Mouse (Mus musculus): ENCODE data around the gene Mamdc4. TPM values are rescaled to one million over a fixed set of nuclear protein-coding genes. Genes with fewer than 3 reads are reported as not detected.

Gene Mamdc4
- 1.3 and 2.3 TPM in 2 replicates for polyA plus RNA-seq (2012; rRNA removed)

DNA sequence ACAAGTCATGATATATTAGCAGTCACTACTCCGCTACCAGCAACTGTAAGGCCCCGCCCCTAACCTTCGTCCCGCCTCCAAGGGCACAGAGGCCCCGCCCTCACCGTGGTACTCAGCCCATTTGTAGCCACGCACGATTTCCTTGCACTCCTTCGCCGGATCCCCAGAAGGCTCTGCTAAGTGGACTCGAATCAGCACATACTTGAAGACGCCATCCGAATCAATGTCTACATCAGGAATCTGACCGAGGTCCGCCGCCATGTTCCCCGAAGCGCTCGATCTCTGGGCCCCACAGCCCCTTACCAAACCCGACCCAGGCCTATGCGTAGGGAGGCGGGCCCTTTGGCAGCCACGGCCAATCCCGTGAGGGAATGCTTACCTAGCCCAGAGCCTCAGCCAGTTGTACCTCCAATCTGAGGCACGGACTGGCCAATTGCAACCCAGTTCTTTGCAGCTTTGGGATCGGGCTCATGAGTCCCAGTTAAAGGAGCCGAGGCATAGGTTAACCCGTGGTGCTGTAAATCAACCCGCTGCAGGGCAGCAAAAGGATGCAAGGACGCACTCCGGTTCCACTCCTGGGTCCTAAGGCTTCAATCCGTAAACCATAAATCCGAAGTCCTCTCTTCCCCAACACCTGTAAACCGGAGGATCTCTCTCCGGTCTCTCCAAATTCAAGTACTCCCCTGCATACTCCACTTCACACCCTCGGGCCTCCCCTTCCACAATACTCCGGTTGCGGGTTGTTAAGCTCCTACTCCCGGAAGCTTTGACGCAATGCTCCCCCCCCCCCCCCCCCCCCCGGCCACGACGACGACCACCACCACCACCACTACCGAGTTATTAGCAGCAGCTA is at the start of gene Mamdc4, which contains the start of gene Phpt1:
Gene Mamdc4 (minus strand): TSS at position 267 of the 853 bp plus-strand sequence.
Gene Phpt1 (minus strand): TSS at position 646 of the 853 bp plus-strand sequence.
- DNase-seq = peak; percentile 99
- peaks cover 5% of the 10 kb centered on the region for H3K4me1 ChIP-seq (ENCODE audit: control insufficient read depth, insufficient read depth, low read length)
- no peak for TF ChIP-seq CTCF (conservative IDR thresholded peaks at IDR 0.05; ENCODE audit: insufficient read depth, insufficient read length, low read depth, low read length)
- peak; percentile 41 for TF ChIP-seq POLR2A (IDR thresholded peaks at IDR 0.05; ENCODE audit: low read depth, low read length)
- under 1% methylated on average over 45 of the region's 45 CpGs for WGBS
- H3K27ac ChIP-seq (ENCODE audit: insufficient read depth, low read depth, low read length) = peak within 1 kb of the TSS; percentile 88
- H3K36me3 ChIP-seq (ENCODE audit: control insufficient read depth, insufficient read depth, low read length) = no peaks in the 10 kb centered on the region
- peak within 1 kb of the TSS; percentile 68 for H3K4me3 ChIP-seq (ENCODE audit: insufficient read depth, low read depth, low read length)
- H3K27me3 ChIP-seq (replicated peaks; ENCODE audit: control insufficient read depth, insufficient read depth, low read length) = peaks cover 10% of the 10 kb centered on the region

DNA sequence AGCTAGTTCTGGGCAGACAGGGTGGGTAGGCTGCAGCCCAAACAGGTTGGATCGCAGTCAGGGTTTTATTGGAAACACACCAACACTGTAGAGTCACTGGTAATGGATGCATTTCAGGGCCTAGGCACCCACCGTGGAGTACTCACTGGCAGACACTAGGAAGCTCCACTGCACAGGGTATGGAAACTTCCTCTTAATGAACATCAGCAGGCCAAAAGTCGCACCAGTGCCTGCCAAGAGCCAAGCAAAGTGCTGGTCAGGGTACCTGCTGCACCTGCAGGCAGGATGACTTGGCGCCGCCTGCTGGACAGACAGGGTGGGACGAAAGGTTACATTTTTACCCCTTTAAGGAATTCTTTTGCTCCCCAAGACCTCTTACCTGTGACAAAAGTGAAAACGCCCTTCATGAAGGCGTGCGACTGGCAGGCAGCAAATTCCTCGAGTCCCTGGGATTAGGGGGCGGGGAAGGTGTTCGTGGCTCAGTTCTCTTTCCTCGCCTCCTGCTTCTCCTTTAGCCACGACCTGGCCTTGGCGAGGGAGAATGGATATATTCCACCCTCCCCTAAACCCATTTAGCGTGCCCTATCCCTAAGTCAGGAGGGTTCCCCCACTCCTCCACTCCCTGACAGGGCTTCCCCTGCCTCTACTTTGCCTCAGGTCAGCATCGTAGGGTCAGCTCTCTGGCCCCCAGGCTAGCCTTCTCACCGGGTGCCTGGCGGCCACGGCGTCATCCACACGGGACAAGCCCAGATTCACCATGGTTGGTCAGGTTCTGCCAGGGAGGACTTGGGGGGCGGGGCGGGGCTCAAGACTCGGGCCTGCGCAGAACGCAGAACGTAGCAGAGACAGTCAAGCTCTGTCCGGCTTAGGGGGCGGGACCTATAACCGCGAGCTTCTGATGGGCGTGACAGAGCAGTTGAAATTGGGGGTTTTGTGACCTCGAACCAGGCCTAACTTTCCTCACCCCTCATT is 46.9 kb upstream of the Mamdc4 start, which contains the start of gene Tmem141:
Gene Tmem141 (minus strand): TSS at position 777 of the 972 bp plus-strand sequence.
- Histone ChIP-seq H3K4me3 (ENCODE audit: insufficient read depth, low read depth, low read length) (peak within 1 kb of the TSS; percentile 90), H3K27me3 (replicated peaks; ENCODE audit: control insufficient read depth, insufficient read depth, low read length) (no peaks in the 10 kb centered on the region), H3K27ac (ENCODE audit: insufficient read depth, low read depth, low read length) (peak within 1 kb of the TSS; percentile 85), H3K4me1 (ENCODE audit: control insufficient read depth, insufficient read depth, low read length) (peaks cover 8% of the 10 kb centered on the region), H3K36me3 (ENCODE audit: control insufficient read depth, insufficient read depth, low read length) (no peaks in the 10 kb centered on the region)
- DNase-seq = peak; percentile 96
- TF ChIP-seq CTCF (conservative IDR thresholded peaks at IDR 0.05; ENCODE audit: insufficient read depth, insufficient read length, low read depth, low read length) = peak; percentile 76
- TF ChIP-seq POLR2A (IDR thresholded peaks at IDR 0.05; ENCODE audit: low read depth, low read length) = no peak
- WGBS = 6% methylated on average over 34 of the region's 34 CpGs

GRCm38 (mm10) chr2:25620852-25621228 is 46.2 kb upstream of the Mamdc4 start:
- TF ChIP-seq POLR2A (IDR thresholded peaks at IDR 0.05; ENCODE audit: low read depth, low read length) (no peak), CTCF (conservative IDR thresholded peaks at IDR 0.05; ENCODE audit: insufficient read depth, insufficient read length, low read depth, low read length) (no peak)
- no peak overlapping the region for H3K27ac ChIP-seq (ENCODE audit: insufficient read depth, low read depth, low read length)
- no peaks in the 10 kb centered on the region for H3K36me3 ChIP-seq (ENCODE audit: control insufficient read depth, insufficient read depth, low read length)
- H3K4me3 ChIP-seq (ENCODE audit: insufficient read depth, low read depth, low read length) = no peak overlapping the region
- H3K4me1 ChIP-seq (ENCODE audit: control insufficient read depth, insufficient read depth, low read length) = peaks cover 8% of the 10 kb centered on the region
- H3K27me3 ChIP-seq (replicated peaks; ENCODE audit: control insufficient read depth, insufficient read depth, low read length) = no peaks in the 10 kb centered on the region
- DNase-seq = no peak
- WGBS = 79% methylated on average over 4 of the region's 4 CpGs

GRCm38 (mm10) chr2:25620386-25620785 is 45.7 kb upstream of the Mamdc4 start:
- WGBS = 79% methylated on average over 6 of the region's 6 CpGs

GRCm38 (mm10) chr2:25617578-25617977 is 42.9 kb upstream of the Mamdc4 start, which contains the start of gene Ccdc183:
Gene Ccdc183, minus strand, starts transcription at chr2:25617678.
- no peaks in the 10 kb centered on the region for H3K36me3 ChIP-seq (ENCODE audit: control insufficient read depth, insufficient read depth, low read length)
- no peak for TF ChIP-seq POLR2A (IDR thresholded peaks at IDR 0.05; ENCODE audit: low read depth, low read length)
- TF ChIP-seq CTCF (conservative IDR thresholded peaks at IDR 0.05; ENCODE audit: insufficient read depth, insufficient read length, low read depth, low read length) = no peak
- WGBS = 80% methylated on average over 3 of the region's 3 CpGs

More at GRCm38 (mm10) chr2:25620386-25620785, 45.7 kb upstream of the Mamdc4 start:
- no peak for DNase-seq
- Histone ChIP-seq H3K36me3 (ENCODE audit: control insufficient read depth, insufficient read depth, low read length) (no peaks in the 10 kb centered on the region), H3K27me3 (replicated peaks; ENCODE audit: control insufficient read depth, insufficient read depth, low read length) (no peaks in the 10 kb centered on the region), H3K27ac (ENCODE audit: insufficient read depth, low read depth, low read length) (no peak overlapping the region), H3K4me1 (ENCODE audit: control insufficient read depth, insufficient read depth, low read length) (peaks cover 8% of the 10 kb centered on the region), H3K4me3 (ENCODE audit: insufficient read depth, low read depth, low read length) (no peak overlapping the region)
- TF ChIP-seq POLR2A (IDR thresholded peaks at IDR 0.05; ENCODE audit: low read depth, low read length) (no peak), CTCF (conservative IDR thresholded peaks at IDR 0.05; ENCODE audit: insufficient read depth, insufficient read length, low read depth, low read length) (no peak)

DNA sequence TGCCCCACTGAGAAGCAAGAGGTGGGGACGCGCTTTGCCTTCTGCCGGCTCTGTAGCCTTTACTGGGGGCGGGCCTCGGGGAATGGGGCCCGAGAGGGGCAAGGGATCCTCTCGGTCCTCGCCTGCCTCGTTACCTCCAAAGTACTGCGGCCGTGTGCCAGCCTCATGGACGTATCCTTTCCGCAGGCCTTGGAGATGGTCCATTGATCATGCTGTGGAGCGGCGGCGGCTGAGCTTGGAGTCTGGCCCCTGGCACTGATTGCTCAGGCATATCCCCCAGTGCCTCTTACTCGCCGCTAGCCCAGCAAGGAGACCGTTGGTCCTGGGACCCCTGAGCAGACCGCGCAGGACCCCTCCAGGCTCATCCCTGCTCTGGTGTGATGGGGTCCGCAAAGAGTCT is 41.8 kb upstream of the Mamdc4 start:
- TF ChIP-seq POLR2A (IDR thresholded peaks at IDR 0.05; ENCODE audit: low read depth, low read length) (no peak), CTCF (conservative IDR thresholded peaks at IDR 0.05; ENCODE audit: insufficient read depth, insufficient read length, low read depth, low read length) (no peak)
- Histone ChIP-seq H3K4me1 (ENCODE audit: control insufficient read depth, insufficient read depth, low read length) (peaks cover 6% of the 10 kb centered on the region), H3K4me3 (ENCODE audit: insufficient read depth, low read depth, low read length) (no peak overlapping the region), H3K27ac (ENCODE audit: insufficient read depth, low read depth, low read length) (no peak overlapping the region), H3K36me3 (ENCODE audit: control insufficient read depth, insufficient read depth, low read length) (no peaks in the 10 kb centered on the region), H3K27me3 (replicated peaks; ENCODE audit: control insufficient read depth, insufficient read depth, low read length) (no peaks in the 10 kb centered on the region)
- DNase-seq = peak; percentile 11
- WGBS = 9% methylated on average over 22 of the region's 22 CpGs

More at GRCm38 (mm10) chr2:25617578-25617977, 42.9 kb upstream of the Mamdc4 start, which contains the start of gene Ccdc183:
- Histone ChIP-seq H3K4me1 (ENCODE audit: control insufficient read depth, insufficient read depth, low read length) (peaks cover 8% of the 10 kb centered on the region), H3K27ac (ENCODE audit: insufficient read depth, low read depth, low read length) (no peak within 1 kb of the TSS), H3K27me3 (replicated peaks; ENCODE audit: control insufficient read depth, insufficient read depth, low read length) (no peaks in the 10 kb centered on the region), H3K4me3 (ENCODE audit: insufficient read depth, low read depth, low read length) (no peak within 1 kb of the TSS)
- DNase-seq = no peak

All from kidney, adult 2 months (tissue).